Mouse (Mus musculus) lung, postnatal 4 days (tissue): Measurements from ENCODE around the gene Nanos2.
A peak's percentile ranks its signal among the peaks of the same experiment; 100 is the strongest.

Source experiments
- DNase-seq, 2 experiments: peaks; one replicate each; pipeline ENCODE4 v3.0.0; 2021

The Nanos2 gene

GRCm38 (mm10) chr7:18987100-18987499 is at the start of gene Nanos2:
TSS of gene Nanos2 (plus strand) at chr7:18987400.
- DNase-seq = no peak

- DNase-seq = no peak
These were observed 44.8 kb upstream of the Nanos2 start for GRCm38 (mm10) chr7:18942376-18942775.

- no peak for DNase-seq
These were observed 44.4 kb upstream of the Nanos2 start for GRCm38 (mm10) chr7:18942815-18943214.

DNA sequence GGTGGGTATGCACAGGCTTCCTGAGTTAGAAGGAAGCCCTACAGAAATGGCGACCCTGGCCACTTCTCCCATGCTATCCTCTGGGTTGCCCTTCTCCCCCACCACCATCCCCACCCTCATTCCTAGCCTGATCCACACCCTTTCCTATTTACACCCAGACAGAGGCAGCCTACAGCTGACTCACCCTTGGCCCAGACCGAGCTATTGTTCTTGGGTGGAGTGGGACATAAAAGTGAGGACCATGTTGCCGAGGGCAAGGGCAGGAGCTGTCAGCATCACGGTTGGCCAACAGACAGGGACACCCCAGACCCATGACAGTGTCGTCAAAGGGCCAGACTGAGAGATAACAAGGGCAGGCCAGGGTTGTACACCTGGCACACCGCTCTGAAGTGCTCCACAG is 39.0 kb upstream of the Nanos2 start:
- peak; percentile 72 to 87 for DNase-seq

DNA sequence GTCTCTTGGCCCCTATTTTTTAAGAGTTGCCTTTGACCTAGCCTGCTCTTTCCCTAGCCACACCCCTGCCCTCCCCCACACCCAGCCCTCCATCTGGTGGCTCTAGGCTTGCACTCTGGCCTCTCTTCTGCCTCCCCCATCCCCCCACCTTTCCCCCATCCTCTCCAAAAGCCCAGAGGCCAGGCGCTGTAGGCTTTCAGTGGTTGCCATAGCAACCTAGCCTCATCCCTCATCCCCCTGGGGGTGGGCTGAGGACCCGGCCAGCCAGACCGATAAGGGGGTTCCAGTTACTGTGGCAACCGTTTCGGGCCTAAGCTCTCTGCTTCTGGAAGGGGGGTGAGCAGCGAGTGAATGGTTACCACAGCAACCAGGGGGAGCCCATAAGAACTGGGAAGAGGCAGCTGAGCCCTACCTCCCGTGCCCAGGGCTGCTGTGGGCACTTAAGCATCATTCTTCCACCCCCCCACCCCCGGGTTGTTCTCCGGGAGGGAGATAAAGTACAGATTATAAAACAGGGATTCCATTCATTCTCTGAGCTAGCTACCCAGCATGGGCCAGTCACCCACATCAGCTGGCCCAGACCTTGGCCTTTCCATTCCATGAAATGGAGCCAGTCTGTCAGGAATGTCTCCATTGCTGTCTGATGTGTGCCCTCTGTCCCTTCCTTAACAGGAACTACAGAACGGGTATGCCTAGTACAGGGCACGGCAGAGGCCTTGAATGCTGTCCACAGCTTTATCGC is 37.2 kb upstream of the Nanos2 start:
- DNase-seq = no peak

- DNase-seq = peak in 1 of 2 experiments; percentile 13
These were observed 36.5 kb upstream of the Nanos2 start for GRCm38 (mm10) chr7:18950523-18951315.

DNA sequence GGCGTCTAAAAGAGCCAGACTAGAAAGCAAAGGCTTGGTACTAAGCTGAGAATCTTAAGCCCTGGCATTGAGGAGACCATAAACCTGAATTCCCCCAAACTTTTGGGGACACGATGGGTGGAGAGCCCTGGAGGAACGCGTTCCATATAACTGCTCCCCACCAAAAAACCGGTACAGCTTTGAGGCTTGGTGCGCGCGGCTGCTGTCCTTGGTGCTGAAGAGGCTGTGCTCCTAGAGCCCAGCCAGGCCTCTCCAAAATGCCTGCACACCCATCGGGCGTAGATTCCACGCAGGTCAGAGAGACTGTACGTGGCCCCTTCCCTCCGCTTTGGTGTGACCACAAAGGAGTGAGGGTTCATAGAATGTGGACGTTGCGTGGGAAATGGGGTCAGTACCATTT is 35.8 kb upstream of the Nanos2 start:
- DNase-seq = peak; percentile 47 to 62

- peak; percentile 71 to 87 for DNase-seq
These were observed 29.4 kb upstream of the Nanos2 start for GRCm38 (mm10) chr7:18957569-18958383.

DNA sequence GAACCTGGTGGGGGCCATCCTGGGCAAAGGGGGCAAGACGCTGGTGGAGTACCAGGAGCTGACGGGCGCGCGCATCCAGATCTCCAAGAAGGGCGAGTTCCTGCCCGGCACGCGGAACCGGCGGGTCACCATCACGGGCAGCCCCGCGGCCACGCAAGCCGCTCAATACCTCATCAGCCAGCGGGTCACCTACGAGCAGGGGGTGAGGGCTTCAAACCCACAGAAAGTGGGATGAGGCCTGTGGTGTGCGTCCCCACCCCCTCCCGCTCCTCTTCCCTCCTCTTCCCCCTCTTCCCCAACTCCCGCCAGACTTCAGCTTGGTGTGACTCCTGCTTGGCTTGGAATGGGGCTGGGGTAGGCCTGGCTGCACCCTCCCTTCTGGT is 28.8 kb upstream of the Nanos2 start:
- DNase-seq = no peak

DNA sequence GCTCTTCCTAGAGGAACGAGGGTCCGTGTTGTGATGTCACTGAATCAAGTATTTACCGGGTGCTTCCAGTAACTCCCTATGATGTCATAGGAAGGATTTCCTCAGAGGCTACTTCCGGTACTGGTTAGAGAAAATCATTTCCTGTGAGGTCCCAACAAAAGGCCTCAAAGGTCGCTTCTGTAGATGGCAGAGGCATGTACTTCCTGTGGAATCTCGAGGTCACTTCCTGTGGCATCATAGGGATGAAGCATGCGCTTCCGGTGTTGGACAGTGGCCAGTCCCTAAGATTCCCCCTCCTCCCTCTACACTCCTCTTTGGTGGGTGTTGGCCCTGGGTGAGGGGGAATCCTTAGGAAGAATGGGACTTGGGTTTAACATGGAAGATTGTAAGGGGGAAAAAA is 27.8 kb upstream of the Nanos2 start:
- peak; percentile 72 to 73 for DNase-seq

DNA sequence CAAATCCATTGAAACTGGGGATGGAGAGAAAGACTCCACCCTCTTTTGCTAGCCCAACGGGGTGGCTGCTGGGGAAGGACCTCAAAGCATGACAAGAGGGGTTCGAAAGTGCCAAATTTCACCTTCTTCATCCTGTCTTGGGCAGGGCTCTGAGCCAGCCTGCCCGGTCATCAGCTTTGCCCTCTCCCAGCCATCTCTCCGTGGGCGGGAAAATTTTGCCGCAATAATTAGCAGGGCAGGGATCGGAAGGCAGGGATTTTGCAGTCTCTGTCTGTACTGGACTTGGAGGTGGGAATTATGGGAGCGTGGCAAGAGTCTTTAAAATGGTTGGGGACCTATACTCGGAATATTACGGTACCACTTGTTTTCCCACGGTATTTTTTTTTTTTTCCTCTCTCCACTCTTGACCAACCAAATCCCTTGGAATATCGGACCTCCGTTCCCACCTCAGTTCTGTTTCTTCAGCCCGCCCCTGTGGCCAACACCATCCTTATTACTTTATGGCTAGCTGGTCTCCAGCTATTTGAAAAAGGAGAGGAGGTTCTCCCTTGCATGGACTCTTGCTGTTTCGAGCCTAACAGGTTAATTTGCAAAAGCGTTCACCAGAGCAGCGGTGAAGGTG is 24.9 kb upstream of the Nanos2 start:
- DNase-seq = no peak

DNA sequence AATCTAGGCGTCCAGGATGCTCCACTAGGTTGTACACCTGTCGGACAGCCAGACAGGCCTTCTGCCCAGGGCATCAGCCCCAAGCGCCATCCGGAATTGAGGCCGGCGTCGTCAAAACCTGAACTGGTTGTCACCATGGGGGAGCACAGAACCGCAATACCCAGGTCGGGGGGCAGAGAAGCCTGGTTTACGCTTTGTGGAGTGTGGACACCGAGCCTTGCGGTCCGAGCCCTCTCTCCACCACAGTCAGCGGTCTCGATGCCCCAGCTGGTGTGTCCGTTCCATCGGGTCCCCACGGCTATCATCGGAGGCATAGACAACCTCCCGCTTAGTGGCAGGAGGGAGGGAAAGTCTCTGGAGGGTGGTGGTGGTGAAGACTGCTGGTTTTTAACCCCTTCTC is 24.4 kb upstream of the Nanos2 start:
- no peak for DNase-seq

- no peak for DNase-seq
These were observed 23.8 kb upstream of the Nanos2 start for GRCm38 (mm10) chr7:18963294-18963843.

- no peak for DNase-seq
These were observed 21.9 kb upstream of the Nanos2 start for GRCm38 (mm10) chr7:18965312-18965711.

GRCm38 (mm10) chr7:18967603-18968002 is 19.6 kb upstream of the Nanos2 start:
- no peak for DNase-seq

DNA sequence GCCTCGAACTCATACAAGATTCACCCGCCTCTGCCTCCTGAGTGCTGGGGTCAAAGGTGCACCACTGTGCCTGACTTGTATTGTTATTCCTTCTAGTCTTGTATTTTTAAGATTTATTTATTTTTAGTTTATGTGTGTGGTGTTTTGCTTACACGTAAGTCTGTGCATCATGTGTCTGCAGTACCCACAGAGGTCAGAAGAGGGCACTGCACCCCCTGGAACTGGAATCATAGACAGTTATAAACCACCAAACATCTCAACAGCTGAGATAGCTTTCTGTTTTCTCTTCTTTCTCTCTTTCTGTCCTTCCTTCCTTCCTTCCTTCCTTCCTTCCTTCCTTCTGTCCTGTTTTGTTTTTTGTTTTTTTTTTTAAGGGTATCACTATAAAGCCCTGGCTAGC is 16.2 kb upstream of the Nanos2 start:
- DNase-seq = no peak

GRCm38 (mm10) chr7:18978381-18978780 is 8.8 kb upstream of the Nanos2 start:
- no peak for DNase-seq

DNA sequence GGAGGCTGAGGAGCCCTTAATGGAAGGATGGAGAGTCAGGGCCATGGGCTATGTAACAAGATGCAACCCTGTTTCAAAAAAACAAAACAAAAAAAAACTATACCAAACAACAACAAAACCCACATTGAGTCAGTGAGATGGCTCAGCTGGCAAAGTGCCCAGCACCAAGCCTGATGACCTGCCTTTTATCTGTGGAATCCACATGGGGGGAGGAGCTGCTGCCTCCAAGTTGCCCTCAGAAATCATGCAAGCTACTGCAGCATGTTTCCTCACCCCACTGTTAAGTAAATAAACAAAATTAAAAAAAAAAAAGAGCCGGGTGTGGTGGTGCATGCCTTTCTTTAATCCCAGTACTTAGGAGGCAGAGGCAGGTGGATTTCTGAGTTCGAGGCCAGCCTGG is 697 bp upstream of the Nanos2 start:
- DNase-seq = no peak

- DNase-seq = no peak
These were observed 547 bp downstream of the Nanos2 start for GRCm38 (mm10) chr7:18987747-18988146.

- DNase-seq = no peak
These were observed 1.6 kb downstream of the Nanos2 start for GRCm38 (mm10) chr7:18988780-18989179.

GRCm38 (mm10) chr7:18989995-18990394 is 2.8 kb downstream of the Nanos2 start:
- no peak for DNase-seq

GRCm38 (mm10) chr7:18990601-18991295 is 3.5 kb downstream of the Nanos2 start, which contains the start of gene Mypop:
TSS of gene Mypop (plus strand) at chr7:18991245.
- peak; percentile 99 to 100 for DNase-seq
